Mouse (Mus musculus): Measurements from ENCODE around the gene Hoxa10. TPM values are rescaled to one million over a fixed set of nuclear protein-coding genes. Genes with fewer than 3 reads are reported as not detected.

Hoxa10 gene
- polyA plus RNA-seq, 1 experiment from 2014 or later: 79.4 TPM

DNA sequence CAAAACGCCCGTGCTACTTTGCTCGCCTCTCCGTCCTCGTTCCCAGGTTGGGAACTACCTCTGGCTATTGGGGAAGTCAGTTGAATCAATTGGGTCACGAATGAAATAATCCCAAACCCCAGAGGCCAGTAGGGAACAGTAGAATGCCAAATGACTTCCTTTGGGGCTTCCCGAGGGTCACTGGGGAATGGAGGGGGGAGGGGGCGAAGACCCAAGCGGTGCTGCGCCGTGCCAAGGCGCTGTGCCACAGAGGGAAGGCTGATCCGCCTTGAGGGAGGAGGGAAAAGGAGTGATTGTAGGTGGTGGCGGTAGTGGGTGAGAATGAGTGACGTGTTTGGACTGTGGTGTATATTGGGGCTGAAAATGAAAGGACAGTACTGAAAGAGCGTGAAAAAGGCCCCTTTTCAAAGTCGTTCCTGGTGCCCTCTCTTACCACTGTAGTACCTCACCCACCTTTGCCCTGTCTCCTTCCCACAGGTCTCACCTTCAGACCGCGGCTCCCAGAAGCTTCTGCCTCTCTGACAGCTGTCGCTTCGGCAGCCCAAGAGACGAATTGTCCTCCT is 28.0 kb downstream of the Hoxa10 start:
- Histone ChIP-seq H3K9me3 (ENCODE audit: control insufficient read depth, low read length) (no peaks in the 10 kb centered on the region), H3K4me1 (ENCODE audit: control insufficient read depth, insufficient read depth, low read length) (peaks cover 27% of the 10 kb centered on the region), H3K4me2 (ENCODE audit: low read depth, low read length) (peak overlapping the region; percentile 99), H3K9ac (replicated peaks; ENCODE audit: low read depth, low read length) (peak overlapping the region; percentile 98), H3K36me3 (ENCODE audit: control insufficient read depth, insufficient read depth, low read length) (no peaks in the 10 kb centered on the region), H3K4me3 (ENCODE audit: low read depth, low read length) (peak overlapping the region; percentile 88), H3K27me3 (ENCODE audit: control insufficient read depth, insufficient read depth, low read length) (no peaks in the 10 kb centered on the region), H3K27ac (ENCODE audit: low read depth, low read length) (peak overlapping the region; percentile 99)
- 1% methylated on average over 22 of the region's 22 CpGs for WGBS
- peak; percentile 20; the same call in 1 of the 2 replicates for ATAC-seq (ENCODE audit: low read depth)

DNA sequence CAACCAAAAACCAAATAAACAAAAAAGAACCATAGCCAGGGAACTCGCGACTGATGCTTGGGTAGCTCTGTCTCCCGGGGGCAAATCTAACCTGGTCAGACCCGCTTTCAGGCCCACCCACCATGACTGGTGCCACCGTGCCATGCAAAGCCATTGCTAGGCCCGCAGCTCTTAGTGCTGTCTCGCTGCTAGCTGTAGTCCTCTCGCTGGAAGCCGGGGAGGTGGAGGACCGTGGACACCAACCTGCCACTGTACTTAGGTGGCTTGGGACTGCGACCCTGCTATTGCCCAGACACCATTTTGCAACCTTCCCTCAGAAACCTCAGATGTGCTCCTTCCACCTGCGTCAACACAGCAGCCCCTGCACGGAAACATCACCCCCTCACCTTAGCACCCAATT is 28.7 kb downstream of the Hoxa10 start:
- no peak for ATAC-seq (ENCODE audit: low read depth)
- Histone ChIP-seq H3K4me2 (ENCODE audit: low read depth, low read length) (peak overlapping the region; percentile 99), H3K9ac (replicated peaks; ENCODE audit: low read depth, low read length) (peak overlapping the region; percentile 98), H3K27ac (ENCODE audit: low read depth, low read length) (peak overlapping the region; percentile 99), H3K4me1 (ENCODE audit: control insufficient read depth, insufficient read depth, low read length) (peaks cover 34% of the 10 kb centered on the region), H3K36me3 (ENCODE audit: control insufficient read depth, insufficient read depth, low read length) (no peaks in the 10 kb centered on the region; the same call in 1 of the 2 replicates), H3K4me3 (ENCODE audit: low read depth, low read length) (peak overlapping the region; percentile 88), H3K27me3 (ENCODE audit: control insufficient read depth, insufficient read depth, low read length) (no peaks in the 10 kb centered on the region), H3K9me3 (ENCODE audit: control insufficient read depth, low read length) (no peaks in the 10 kb centered on the region)
- WGBS: 2% methylated on average over 13 of the region's 13 CpGs

- Histone ChIP-seq H3K27me3 (ENCODE audit: control insufficient read depth, insufficient read depth, low read length) (no peaks in the 10 kb centered on the region), H3K4me3 (ENCODE audit: low read depth, low read length) (peak overlapping the region; percentile 88), H3K27ac (ENCODE audit: low read depth, low read length) (peak overlapping the region; percentile 99), H3K36me3 (ENCODE audit: control insufficient read depth, insufficient read depth, low read length) (peaks cover 4% of the 10 kb centered on the region; the same call in 1 of the 2 replicates), H3K9me3 (ENCODE audit: control insufficient read depth, low read length) (no peaks in the 10 kb centered on the region), H3K4me1 (ENCODE audit: control insufficient read depth, insufficient read depth, low read length) (peaks cover 40% of the 10 kb centered on the region), H3K9ac (replicated peaks; ENCODE audit: low read depth, low read length) (peak overlapping the region; percentile 98), H3K4me2 (ENCODE audit: low read depth, low read length) (peak overlapping the region; percentile 99)
- peak; percentile 33 for ATAC-seq (ENCODE audit: low read depth)
- WGBS: under 1% methylated on average over 37 of the region's 37 CpGs
Measured at GRCm38 (mm10) chr6:52211170-52211935, 29.3 kb downstream of the Hoxa10 start.

DNA sequence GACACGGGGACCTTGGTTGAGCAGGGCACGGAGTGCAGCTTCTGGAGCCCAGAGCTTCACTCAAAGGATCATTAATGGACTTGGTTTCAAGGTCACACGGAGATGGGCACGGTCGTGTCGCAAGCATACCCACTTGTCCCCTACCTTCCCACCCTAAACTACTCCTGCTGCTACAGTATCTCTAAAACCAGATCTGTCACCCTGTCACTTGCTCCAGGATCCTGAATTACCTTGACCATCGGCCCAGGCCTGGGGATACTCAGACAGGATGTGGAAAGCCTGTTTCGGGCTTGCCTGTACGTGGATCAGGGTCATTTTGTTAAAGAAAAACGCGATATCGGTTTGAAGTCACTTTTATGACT is 31.0 kb downstream of the Hoxa10 start:
- Histone ChIP-seq H3K36me3 (ENCODE audit: control insufficient read depth, insufficient read depth, low read length) (peaks cover 19% of the 10 kb centered on the region; the same call in 1 of the 2 replicates), H3K27me3 (ENCODE audit: control insufficient read depth, insufficient read depth, low read length) (no peaks in the 10 kb centered on the region), H3K9ac (replicated peaks; ENCODE audit: low read depth, low read length) (peak overlapping the region; percentile 98), H3K9me3 (ENCODE audit: control insufficient read depth, low read length) (no peaks in the 10 kb centered on the region), H3K4me1 (ENCODE audit: control insufficient read depth, insufficient read depth, low read length) (peaks cover 49% of the 10 kb centered on the region), H3K27ac (ENCODE audit: low read depth, low read length) (peak overlapping the region; percentile 92), H3K4me3 (ENCODE audit: low read depth, low read length) (peak overlapping the region; percentile 88), H3K4me2 (ENCODE audit: low read depth, low read length) (peak overlapping the region; percentile 99)
- ATAC-seq (ENCODE audit: low read depth): no peak
- 4% methylated on average over 12 of the region's 12 CpGs for WGBS

GRCm38 (mm10) chr6:52208868-52209684 is 31.6 kb downstream of the Hoxa10 start:
- peak overlapping the region; percentile 88 for H3K4me3 ChIP-seq (ENCODE audit: low read depth, low read length)
- ATAC-seq (ENCODE audit: low read depth): no peak
- H3K4me2 ChIP-seq (ENCODE audit: low read depth, low read length): peak overlapping the region; percentile 99

DNA sequence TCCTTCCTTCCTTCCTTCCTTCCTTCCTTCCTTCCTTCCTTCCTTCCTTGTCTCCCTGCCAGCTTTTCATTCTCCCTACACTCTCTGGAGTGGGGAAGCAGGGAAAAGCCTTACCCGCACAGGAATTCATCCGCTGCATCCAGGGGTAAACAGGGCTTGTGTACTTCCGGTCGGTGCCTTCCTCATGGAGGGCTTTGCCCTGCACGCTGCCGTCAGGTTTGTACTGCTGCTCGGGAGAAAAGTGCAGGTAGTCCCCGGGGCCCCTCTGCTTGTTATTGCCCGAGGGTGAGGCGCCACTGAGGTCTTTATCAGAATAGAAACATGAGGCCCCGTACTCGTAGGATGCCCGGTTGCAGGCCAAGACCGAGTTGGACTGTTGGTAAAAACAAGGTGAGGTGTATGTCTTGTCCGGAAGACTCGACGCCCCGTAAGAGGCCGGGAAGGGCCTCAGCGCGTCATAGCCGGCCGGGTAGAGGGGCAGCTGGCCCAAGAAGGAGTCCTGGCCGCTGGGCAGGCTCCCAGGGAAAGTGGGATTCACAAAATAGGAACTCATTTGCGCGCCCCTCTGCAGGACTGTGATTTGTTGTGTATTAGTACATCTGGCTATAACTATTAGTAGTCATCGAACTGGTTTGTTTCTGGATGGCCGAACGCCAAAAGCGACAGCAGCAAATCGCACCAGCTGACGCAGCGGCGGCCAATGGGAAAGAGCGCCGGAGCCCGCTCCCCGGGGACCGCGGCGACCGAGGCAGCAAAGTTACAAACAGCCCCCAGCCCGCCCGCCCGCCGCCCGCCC is 32.4 kb downstream of the Hoxa10 start, which contains the start of gene Hoxa6:
Hoxa6 (minus strand) TSS at position 651 of the 796 bp plus-strand sequence.
- Histone ChIP-seq H3K4me2 (ENCODE audit: low read depth, low read length) (peak within 1 kb of the TSS; percentile 99), H3K9me3 (ENCODE audit: control insufficient read depth, low read length) (no peaks in the 10 kb centered on the region), H3K27me3 (ENCODE audit: control insufficient read depth, insufficient read depth, low read length) (no peaks in the 10 kb centered on the region), H3K4me3 (ENCODE audit: low read depth, low read length) (peak within 1 kb of the TSS; percentile 88), H3K27ac (ENCODE audit: low read depth, low read length) (peak within 1 kb of the TSS; percentile 92), H3K4me1 (ENCODE audit: control insufficient read depth, insufficient read depth, low read length) (peaks cover 57% of the 10 kb centered on the region), H3K36me3 (ENCODE audit: control insufficient read depth, insufficient read depth, low read length) (peaks cover 27% of the 10 kb centered on the region), H3K9ac (replicated peaks; ENCODE audit: low read depth, low read length) (peak within 1 kb of the TSS; percentile 98)
- peak; percentile 35 for ATAC-seq (ENCODE audit: low read depth)
- under 1% methylated on average over 46 of the region's 47 CpGs for WGBS

More at GRCm38 (mm10) chr6:52208868-52209684, 31.6 kb downstream of the Hoxa10 start:
- WGBS: 2% methylated on average over 18 of the region's 18 CpGs
- H3K9me3 ChIP-seq (ENCODE audit: control insufficient read depth, low read length): no peaks in the 10 kb centered on the region
- peak overlapping the region; percentile 98 for H3K9ac ChIP-seq (replicated peaks; ENCODE audit: low read depth, low read length)
- peaks cover 49% of the 10 kb centered on the region for H3K4me1 ChIP-seq (ENCODE audit: control insufficient read depth, insufficient read depth, low read length)
- H3K36me3 ChIP-seq (ENCODE audit: control insufficient read depth, insufficient read depth, low read length): peaks cover 19% of the 10 kb centered on the region; the same call in 1 of the 2 replicates
- H3K27ac ChIP-seq (ENCODE audit: low read depth, low read length): peak overlapping the region; percentile 92
- H3K27me3 ChIP-seq (ENCODE audit: control insufficient read depth, insufficient read depth, low read length): no peaks in the 10 kb centered on the region

- H3K4me3 ChIP-seq (ENCODE audit: low read depth, low read length): peak overlapping the region; percentile 88
- H3K36me3 ChIP-seq (ENCODE audit: control insufficient read depth, insufficient read depth, low read length): peaks cover 33% of the 10 kb centered on the region
- no peaks in the 10 kb centered on the region for H3K27me3 ChIP-seq (ENCODE audit: control insufficient read depth, insufficient read depth, low read length)
- peak overlapping the region; percentile 98 for H3K9ac ChIP-seq (replicated peaks; ENCODE audit: low read depth, low read length)
- H3K4me2 ChIP-seq (ENCODE audit: low read depth, low read length): peak overlapping the region; percentile 99
- no peaks in the 10 kb centered on the region for H3K9me3 ChIP-seq (ENCODE audit: control insufficient read depth, low read length)
- no peak for ATAC-seq (ENCODE audit: low read depth)
- peak overlapping the region; percentile 92 for H3K27ac ChIP-seq (ENCODE audit: low read depth, low read length)
- peaks cover 64% of the 10 kb centered on the region for H3K4me1 ChIP-seq (ENCODE audit: control insufficient read depth, insufficient read depth, low read length)
Measured at GRCm38 (mm10) chr6:52207684-52207976, 33.0 kb downstream of the Hoxa10 start.

- Histone ChIP-seq H3K9ac (replicated peaks; ENCODE audit: low read depth, low read length) (peak overlapping the region; percentile 98), H3K9me3 (ENCODE audit: control insufficient read depth, low read length) (no peaks in the 10 kb centered on the region), H3K4me2 (ENCODE audit: low read depth, low read length) (peak overlapping the region; percentile 99), H3K36me3 (ENCODE audit: control insufficient read depth, insufficient read depth, low read length) (peaks cover 37% of the 10 kb centered on the region), H3K27ac (ENCODE audit: low read depth, low read length) (peak overlapping the region; percentile 92), H3K4me3 (ENCODE audit: low read depth, low read length) (peak overlapping the region; percentile 88), H3K4me1 (ENCODE audit: control insufficient read depth, insufficient read depth, low read length) (peaks cover 68% of the 10 kb centered on the region), H3K27me3 (ENCODE audit: control insufficient read depth, insufficient read depth, low read length) (no peaks in the 10 kb centered on the region)
- ATAC-seq (ENCODE audit: low read depth): no peak
- WGBS: 8% methylated on average over 4 of the region's 4 CpGs
Measured at GRCm38 (mm10) chr6:52206882-52207683, 33.6 kb downstream of the Hoxa10 start.
